8 mouse cellular contexts compared by ENCODE assay signal in the genomic region with DNA sequence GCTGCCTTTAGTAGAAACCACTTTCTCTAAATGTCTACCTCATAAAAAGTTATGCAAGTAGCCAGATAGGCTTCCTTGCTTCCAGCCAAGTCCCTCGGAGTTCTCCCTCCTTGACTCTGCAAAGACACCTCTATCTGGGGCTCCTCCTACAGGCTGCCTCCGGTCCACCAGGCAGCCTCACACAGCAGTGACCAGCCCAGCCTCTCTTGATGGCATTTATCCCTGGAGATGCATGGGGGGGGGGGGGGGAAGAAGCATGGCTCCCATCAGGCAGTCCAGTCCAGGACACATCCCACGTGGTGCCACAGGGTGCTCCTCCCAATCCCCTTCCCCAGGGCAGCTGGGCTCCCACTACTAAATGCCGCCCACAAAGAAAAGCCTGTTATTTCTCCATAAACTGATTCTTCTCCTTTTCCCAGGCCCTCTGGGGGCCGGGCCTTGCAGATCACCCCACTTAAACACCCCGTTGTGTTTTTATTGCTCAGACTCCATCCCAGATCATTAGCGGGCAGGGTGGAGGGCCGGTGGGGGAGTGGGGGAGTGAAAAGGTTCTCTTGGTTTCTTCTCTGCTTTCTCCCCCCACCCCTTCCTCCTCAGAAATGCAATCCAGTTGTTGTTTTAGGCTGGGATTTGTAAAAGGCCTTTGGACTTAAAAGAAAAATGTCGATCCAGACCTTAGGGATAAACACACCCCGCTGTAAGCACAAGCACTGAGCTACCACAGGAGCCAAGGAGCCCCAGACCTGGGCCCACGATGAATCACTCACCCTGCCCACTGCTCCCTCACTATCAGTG. TPM values are rescaled to one million over a fixed set of nuclear protein-coding genes. Genes with fewer than 3 reads are reported as not detected.
DNase-seq lines count a peak whose midpoint lies in the region; ATAC-seq and TF ChIP-seq lines count a peak whose summit lies in the region.

No protein-coding gene starts in this region.

- 12% methylated on average over 11 of the region's 11 CpGs for WGBS in hindbrain, embryonic 15.5 days
- WGBS in liver, embryonic 14.5 days (ENCODE audit: insufficient replicate concordance), result 39% methylated on average over 11 of the region's 11 CpGs

- no peak overlapping the region for H3K4me2 ChIP-seq in hindbrain, embryonic 15.5 days
- H3K4me2 ChIP-seq in liver, embryonic 14.5 days (ENCODE audit: low read depth), result no peak overlapping the region

- H3K4me3 ChIP-seq in layer of hippocampus, adult 2 months, result no peak overlapping the region
- H3K4me3 ChIP-seq in hindbrain, embryonic 15.5 days, result no peak overlapping the region
- H3K4me3 ChIP-seq in liver, embryonic 14.5 days (ENCODE audit: insufficient read depth in 1 of 2, low read depth in 2 of 2, low read length in 2 of 2), result no peak overlapping the region

- no peak overlapping the region for H3K27ac ChIP-seq in layer of hippocampus, adult 2 months
- peak overlapping the region; percentile 58 for H3K27ac ChIP-seq in hindbrain, embryonic 15.5 days (replicated peaks)
- H3K27ac ChIP-seq in liver, embryonic 14.5 days, result no peak overlapping the region

- no peaks in the 10 kb centered on the region for H3K36me3 ChIP-seq in hindbrain, embryonic 15.5 days
- no peaks in the 10 kb centered on the region for H3K36me3 ChIP-seq in liver, embryonic 14.5 days (replicated peaks; ENCODE audit: control insufficient read depth, insufficient read depth, low read depth)

- peak; percentile 35; the same call in 1 of the 2 replicates for ATAC-seq in hindbrain, embryonic 15.5 days (ENCODE audit: low FRiP score, low read depth)
- no peak for ATAC-seq in liver, embryonic 14.5 days (ENCODE audit: insufficient read depth)

- peaks cover 57% of the 10 kb centered on the region for H3K4me1 ChIP-seq in hindbrain, embryonic 15.5 days (replicated peaks)
- H3K4me1 ChIP-seq in liver, embryonic 14.5 days (replicated peaks; ENCODE audit: control insufficient read depth in 2 of 2, insufficient read depth in 2 of 2, low read length in 1 of 2), result peaks cover 0 to 3% of the 10 kb centered on the region in 2 experiments; a peak in 2 of 4 replicates

- peak; percentile 60 for TF ChIP-seq CTCF in layer of hippocampus, adult 2 months (conservative IDR thresholded peaks at IDR 0.05)
- TF ChIP-seq CTCF in liver, embryonic 14.5 days (IDR thresholded peaks at IDR 0.05; ENCODE audit: low read depth), result 0 out of 2 replicates have a peak, but pooled peaks have one; percentile 21

- TF ChIP-seq EP300 in liver, embryonic 14.5 days (IDR thresholded peaks at IDR 0.05; ENCODE audit: low read depth), result no peak

- H3K9ac ChIP-seq in hindbrain, embryonic 15.5 days, result no peak overlapping the region
- H3K9ac ChIP-seq in liver, embryonic 14.5 days (replicated peaks), result no peak overlapping the region

- DNase-seq in layer of hippocampus, adult 2 months (ENCODE audit: low spot score in 2 of 2), result no peak
- DNase-seq in layer of hippocampus, postnatal 25 days (ENCODE audit: extremely low spot score in 1 of 2, low spot score in 1 of 2), result no peak
- DNase-seq in fibroblast of lung, adult 2 months (ENCODE audit: low read depth), result peak; percentile 54
- DNase-seq in liver, embryonic 14.5 days (ENCODE audit: low read depth in 3 of 3, low spot score in 3 of 3), result no peak
- peak; percentile 72 for DNase-seq in testis, postnatal 10 days (ENCODE audit: low spot score)
- DNase-seq in right cerebral cortex, adult 2 months (ENCODE audit: low spot score in 2 of 2), result no peak
- no peak for DNase-seq in urinary bladder, adult 2 months (ENCODE audit: low spot score)

- H3K9me3 ChIP-seq in hindbrain, embryonic 15.5 days, result no peaks in the 10 kb centered on the region
- H3K9me3 ChIP-seq in liver, embryonic 14.5 days (ENCODE audit: control insufficient read depth, low read length), result no peaks in the 10 kb centered on the region

- H3K27me3 ChIP-seq in hindbrain, embryonic 15.5 days, result no peaks in the 10 kb centered on the region
- no peaks in the 10 kb centered on the region for H3K27me3 ChIP-seq in liver, embryonic 14.5 days (ENCODE audit: control insufficient read depth, insufficient read depth, low read length)

RNA-seq across cellular contexts. Expression of a gene that starts 55.9 kb away (rescaled TPM):
- 10 to 100 TPM; 39.1 to 40.2 TPM for total RNA-seq in layer of hippocampus, adult 2 months (2021)
- 10 to 100 TPM; 37.1 to 40.1 TPM for total RNA-seq in layer of hippocampus, postnatal 25 days (2021)
- polyA plus RNA-seq in hindbrain, embryonic 15.5 days (2015; fragmentation: Nextera tagmentation; extraction: Ambion mirVana), result 17.9 and 23.5 TPM in 2 replicates
- 2.2 and 2.5 TPM in 2 replicates for polyA plus RNA-seq in liver, embryonic 14.5 days (2012; rRNA removed)
- 2.3 and 3.9 TPM in 2 replicates for polyA plus RNA-seq in liver, embryonic 14.5 days (2014; fragmentation: Nextera tagmentation; extraction: Ambion mirVana)
- 19.8 and 38.3 TPM in 2 replicates for polyA plus RNA-seq in urinary bladder, adult 2 months (2012; rRNA removed)

Comparison
In these comparisons a context has a peak if more than half of its experiments do, and no peak if none do; other contexts are left out.
1. DNase-seq: peak in fibroblast of lung, adult 2 months (single experiment) and testis, postnatal 10 days (single experiment); none in layer of hippocampus, adult 2 months (0 of 2), layer of hippocampus, postnatal 25 days (0 of 2), liver, embryonic 14.5 days (0 of 3), right cerebral cortex, adult 2 months (0 of 2) and urinary bladder, adult 2 months (single experiment).